Mouse (Mus musculus): ENCODE measurements around the gene Gm13278. TPM values are rescaled to one million over a fixed set of nuclear protein-coding genes. Genes with fewer than 3 reads are reported as not detected.
"Not testable (repeated sequence)": the region's sequence is repeated elsewhere in the genome, so short reads cannot be mapped to it uniquely, and the experiment has no call there.

The Gm13278 gene
- polyA plus RNA-seq, 1 experiment from 2014 or later: not detected

DNA sequence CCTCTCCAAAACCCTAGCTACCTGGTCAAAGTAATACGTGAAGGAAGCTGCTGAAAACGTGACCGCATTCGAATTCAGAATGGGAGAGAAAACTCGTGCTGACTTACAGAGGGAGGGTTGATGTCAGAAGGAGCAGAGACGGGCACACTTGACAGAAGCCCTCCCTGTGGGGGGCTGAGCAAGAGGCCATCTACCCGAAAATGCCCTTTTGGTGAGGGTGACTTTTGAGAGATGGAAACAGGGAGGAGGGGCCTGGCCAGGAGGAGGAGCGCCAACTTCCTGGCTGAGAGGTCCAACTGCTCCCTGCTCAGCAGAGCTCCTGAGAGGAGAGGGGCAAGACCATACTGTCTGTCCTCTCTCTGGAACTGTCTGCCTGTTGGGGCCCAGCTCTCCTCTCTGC is 13.9 kb downstream of the Gm13278 start, which contains the start of gene Gm13288:
Gm13288 (plus strand) TSS at position 301 of the 400 bp plus-strand sequence.
- peaks cover 18% of the 10 kb centered on the region for H3K27me3 ChIP-seq (ENCODE audit: poor library complexity, severe bottlenecking)
- peak within 1 kb of the TSS; percentile 34; the same call in 1 of the 2 replicates for H3K4me3 ChIP-seq
- not testable (repeated sequence) for H3K9me3 ChIP-seq; H3K27ac ChIP-seq; H3K36me3 ChIP-seq (replicated peaks); H3K4me1 ChIP-seq; DNase-seq (ENCODE audit: extremely low spot score, low spot score)
- WGBS: no CpG with 5 or more reads among the region's 8 CpGs

DNA sequence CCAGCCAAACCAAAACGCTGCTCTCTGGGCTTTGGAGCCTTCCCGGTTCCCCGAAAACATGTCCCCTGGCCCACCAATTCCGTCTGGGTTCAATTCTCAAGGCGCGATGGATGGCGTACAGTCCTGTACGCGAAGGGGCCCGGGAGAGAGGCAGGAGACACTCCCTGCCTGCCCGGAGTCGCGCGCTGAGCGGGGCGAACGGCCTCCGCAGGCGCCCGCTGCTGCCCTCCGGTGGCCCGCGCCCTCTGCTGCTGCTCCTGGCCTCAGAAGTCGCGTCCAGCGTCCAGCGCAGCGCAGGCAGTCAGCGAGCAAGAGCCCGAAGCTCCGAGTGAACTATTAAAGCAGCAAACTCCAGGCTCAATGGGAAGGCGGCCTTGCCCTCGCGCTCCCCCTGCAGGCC is 14.4 kb downstream of the Gm13278 start:
- DNase-seq (ENCODE audit: extremely low spot score, low spot score); H3K36me3 ChIP-seq (replicated peaks); H3K27ac ChIP-seq; H3K4me1 ChIP-seq; H3K9me3 ChIP-seq: not testable (repeated sequence)
- H3K4me3 ChIP-seq: peak overlapping the region; percentile 34; the same call in 1 of the 2 replicates
- WGBS: 0% methylated on average over 15 of the region's 34 CpGs
- peaks cover 18% of the 10 kb centered on the region for H3K27me3 ChIP-seq (ENCODE audit: poor library complexity, severe bottlenecking)

DNA sequence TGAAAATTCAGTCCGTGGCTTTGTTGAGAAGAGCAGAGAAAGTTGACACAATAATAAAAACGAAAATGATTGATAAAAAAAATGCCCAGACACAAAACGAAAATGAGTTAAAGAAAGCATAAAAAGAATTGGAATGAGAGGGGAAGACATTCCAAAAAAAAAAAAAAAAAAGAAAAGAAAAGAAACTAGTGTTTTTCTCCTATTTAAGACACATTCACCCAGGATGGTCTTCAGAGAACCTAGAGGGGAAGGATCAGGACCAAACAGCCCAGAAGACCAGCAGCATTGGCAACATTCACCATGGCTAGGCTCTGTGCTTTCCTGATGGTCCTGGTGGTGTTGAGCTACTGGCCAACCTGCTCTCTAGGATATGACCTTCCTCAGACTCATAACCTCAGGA is 24.6 kb downstream of the Gm13278 start, which contains the start of gene Ifna7:
Ifna7 (plus strand) TSS at position 301 of the 400 bp plus-strand sequence.
- H3K27ac ChIP-seq: no peak within 1 kb of the TSS

DNA sequence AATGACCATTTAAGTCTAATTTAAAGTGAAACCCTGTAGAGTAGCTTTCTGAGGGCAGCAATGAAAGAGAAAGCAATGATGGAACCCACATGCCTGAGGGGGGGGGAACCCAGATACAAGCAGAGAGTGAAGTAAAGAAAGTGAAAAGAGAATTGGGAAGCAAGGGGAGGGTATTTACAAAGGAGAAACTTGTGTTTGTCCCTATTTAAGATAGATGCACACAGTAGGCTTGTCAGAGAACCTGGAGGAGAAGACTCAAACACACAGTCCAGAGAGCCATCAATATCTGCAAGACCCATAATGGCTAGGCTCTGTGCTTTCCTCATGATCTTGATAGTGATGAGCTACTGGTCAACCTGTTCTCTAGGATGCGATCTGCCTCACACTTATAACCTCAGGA is 28.3 kb downstream of the Gm13278 start, which contains the start of gene Ifna11:
Ifna11 (plus strand) TSS at position 301 of the 400 bp plus-strand sequence.
- 85% methylated on average over 1 of the region's 1 CpGs for WGBS
- Histone ChIP-seq H3K36me3 (replicated peaks) (no peaks in the 10 kb centered on the region), H3K9me3 (no peaks in the 10 kb centered on the region), H3K27ac (no peak within 1 kb of the TSS), H3K4me3 (no peak within 1 kb of the TSS), H3K4me1 (no peaks in the 10 kb centered on the region), H3K27me3 (ENCODE audit: poor library complexity, severe bottlenecking) (no peaks in the 10 kb centered on the region)
- DNase-seq (ENCODE audit: extremely low spot score, low spot score): no peak

More for the DNA sequence above, 24.6 kb downstream of the Gm13278 start, which contains the start of gene Ifna7:
- H3K4me1 ChIP-seq: no peaks in the 10 kb centered on the region
- H3K27me3 ChIP-seq (ENCODE audit: poor library complexity, severe bottlenecking): no peaks in the 10 kb centered on the region
- no peaks in the 10 kb centered on the region for H3K9me3 ChIP-seq
- DNase-seq (ENCODE audit: extremely low spot score, low spot score): no peak
- 70% methylated on average over 3 of the region's 3 CpGs for WGBS
- no peaks in the 10 kb centered on the region for H3K36me3 ChIP-seq (replicated peaks)
- H3K4me3 ChIP-seq: no peak within 1 kb of the TSS

DNA sequence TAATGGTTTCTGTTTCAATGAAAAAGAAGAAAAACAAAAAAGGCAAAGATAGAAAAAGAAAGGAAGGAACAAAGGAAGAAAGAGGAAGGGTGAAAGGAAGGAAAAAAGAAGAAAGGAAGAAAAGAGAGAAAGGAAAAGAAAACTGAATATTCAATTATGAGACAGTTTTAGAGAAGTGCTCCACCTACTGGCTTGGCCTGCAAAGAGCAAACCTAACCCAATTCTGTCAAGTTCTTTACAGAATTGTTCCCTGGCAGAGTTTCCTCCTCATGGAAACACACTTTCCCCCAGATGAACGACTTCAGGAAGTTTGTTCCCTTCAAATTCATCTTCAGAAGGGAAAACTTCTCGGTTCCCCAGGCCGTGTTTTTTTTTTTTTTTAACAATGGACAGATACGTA is 31.6 kb downstream of the Gm13278 start:
- Histone ChIP-seq H3K4me1 (no peaks in the 10 kb centered on the region), H3K9me3 (no peaks in the 10 kb centered on the region), H3K27me3 (ENCODE audit: poor library complexity, severe bottlenecking) (no peaks in the 10 kb centered on the region), H3K4me3 (no peak overlapping the region), H3K27ac (no peak overlapping the region), H3K36me3 (replicated peaks) (no peaks in the 10 kb centered on the region)
- 30% methylated on average over 4 of the region's 4 CpGs for WGBS
- DNase-seq (ENCODE audit: extremely low spot score, low spot score): no peak

DNA sequence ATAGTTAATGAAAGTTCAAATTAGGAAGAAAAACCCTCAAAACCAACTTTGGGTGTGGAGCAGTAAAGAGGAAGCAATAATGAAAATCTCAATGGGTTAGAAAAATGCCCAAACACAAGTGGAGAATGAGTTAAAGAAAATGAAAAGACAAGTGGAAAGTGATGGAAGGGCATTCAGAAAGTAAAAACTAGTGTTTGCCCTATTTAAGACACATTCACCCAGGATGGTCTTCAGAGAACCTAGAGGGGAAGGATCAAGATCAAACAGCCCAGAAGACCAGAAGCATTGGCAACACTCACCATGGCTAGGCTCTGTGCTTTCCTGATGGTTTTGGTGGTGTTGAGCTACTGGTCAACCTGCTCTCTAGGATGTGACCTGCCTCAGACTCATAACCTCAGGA is 35.8 kb downstream of the Gm13278 start, which contains the start of gene Ifna6:
Ifna6 (plus strand) TSS at position 301 of the 400 bp plus-strand sequence.
- H3K27ac ChIP-seq; H3K36me3 ChIP-seq (replicated peaks); DNase-seq (ENCODE audit: extremely low spot score, low spot score); H3K9me3 ChIP-seq; H3K4me1 ChIP-seq; H3K4me3 ChIP-seq; H3K27me3 ChIP-seq (ENCODE audit: poor library complexity, severe bottlenecking): not testable (repeated sequence)

DNA sequence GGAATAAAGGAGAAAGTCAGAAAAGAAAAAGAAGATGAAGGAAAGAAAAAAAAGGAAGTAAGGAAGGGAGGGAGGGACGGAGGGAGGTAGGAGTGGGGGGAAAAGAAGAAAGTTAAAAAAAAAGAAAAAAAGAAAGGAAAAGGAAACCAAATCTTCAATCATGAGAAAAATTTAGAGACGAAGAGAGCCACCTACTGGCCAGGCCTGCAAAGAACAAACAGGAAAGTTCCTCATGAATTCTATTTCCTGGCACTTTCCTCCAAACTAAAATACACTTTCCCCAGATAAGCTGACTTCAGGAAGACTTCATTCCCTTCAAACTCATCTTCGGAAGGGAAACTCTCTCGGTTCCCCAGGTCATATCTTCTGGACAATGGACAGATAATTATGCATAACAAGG is 39.2 kb downstream of the Gm13278 start:
- Histone ChIP-seq H3K9me3 (no peaks in the 10 kb centered on the region), H3K4me1 (no peaks in the 10 kb centered on the region), H3K36me3 (replicated peaks) (no peaks in the 10 kb centered on the region), H3K4me3 (no peak overlapping the region), H3K27me3 (ENCODE audit: poor library complexity, severe bottlenecking) (no peaks in the 10 kb centered on the region), H3K27ac (no peak overlapping the region)
- DNase-seq (ENCODE audit: extremely low spot score, low spot score): no peak
- WGBS: 30% methylated on average over 4 of the region's 4 CpGs

DNA sequence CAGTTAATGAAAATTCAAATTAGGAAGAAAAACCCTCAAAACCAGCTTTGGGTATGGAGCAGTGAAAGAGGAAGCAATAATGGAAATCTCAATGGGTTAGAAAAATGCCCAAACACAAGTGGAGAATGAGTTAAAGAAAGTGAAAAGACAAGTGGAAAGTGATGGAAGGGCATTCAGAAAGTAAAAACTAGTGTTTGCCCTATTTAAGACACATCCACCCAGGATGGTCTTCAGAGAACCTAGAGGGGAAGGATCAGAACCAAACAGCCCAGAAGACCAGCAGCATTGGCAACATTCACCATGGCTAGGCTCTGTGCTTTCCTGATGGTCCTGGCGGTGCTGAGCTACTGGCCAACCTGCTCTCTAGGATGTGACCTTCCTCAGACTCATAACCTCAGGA is 43.9 kb downstream of the Gm13278 start, which contains the start of gene Ifna5:
Ifna5 (plus strand) TSS at position 301 of the 400 bp plus-strand sequence.
- H3K4me1 ChIP-seq; H3K36me3 ChIP-seq (replicated peaks); H3K9me3 ChIP-seq; H3K4me3 ChIP-seq; DNase-seq (ENCODE audit: extremely low spot score, low spot score); H3K27me3 ChIP-seq (ENCODE audit: poor library complexity, severe bottlenecking); H3K27ac ChIP-seq: not testable (repeated sequence)
- 86% methylated on average over 1 of the region's 1 CpGs for WGBS

DNA sequence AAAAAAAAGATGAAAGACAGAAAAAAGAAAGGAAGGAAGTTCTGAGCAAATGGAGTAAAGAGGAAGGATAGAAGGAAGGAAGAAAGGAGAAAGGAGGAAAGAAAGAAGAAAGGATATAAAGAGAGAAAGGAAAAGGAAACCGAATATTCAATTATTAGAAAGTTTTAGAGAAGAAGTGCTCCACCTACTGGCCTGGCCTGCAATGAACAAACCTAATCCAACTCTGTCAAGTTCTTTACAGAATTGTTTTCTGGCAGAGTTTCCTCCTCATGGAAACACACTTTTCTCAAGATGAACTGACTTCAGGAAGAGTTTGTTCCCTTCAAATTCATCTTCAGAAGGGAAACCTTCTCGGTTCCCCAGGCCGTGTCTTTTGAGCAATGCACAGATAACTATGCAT is 47.5 kb downstream of the Gm13278 start:
- peaks cover 10% of the 10 kb centered on the region for H3K4me1 ChIP-seq
- H3K27ac ChIP-seq: no peak overlapping the region
- no peak for DNase-seq (ENCODE audit: extremely low spot score, low spot score)
- no peaks in the 10 kb centered on the region for H3K27me3 ChIP-seq (ENCODE audit: poor library complexity, severe bottlenecking)
- 51% methylated on average over 3 of the region's 3 CpGs for WGBS
- no peak overlapping the region for H3K4me3 ChIP-seq
- H3K9me3 ChIP-seq: no peaks in the 10 kb centered on the region
- no peaks in the 10 kb centered on the region for H3K36me3 ChIP-seq (replicated peaks)

DNA sequence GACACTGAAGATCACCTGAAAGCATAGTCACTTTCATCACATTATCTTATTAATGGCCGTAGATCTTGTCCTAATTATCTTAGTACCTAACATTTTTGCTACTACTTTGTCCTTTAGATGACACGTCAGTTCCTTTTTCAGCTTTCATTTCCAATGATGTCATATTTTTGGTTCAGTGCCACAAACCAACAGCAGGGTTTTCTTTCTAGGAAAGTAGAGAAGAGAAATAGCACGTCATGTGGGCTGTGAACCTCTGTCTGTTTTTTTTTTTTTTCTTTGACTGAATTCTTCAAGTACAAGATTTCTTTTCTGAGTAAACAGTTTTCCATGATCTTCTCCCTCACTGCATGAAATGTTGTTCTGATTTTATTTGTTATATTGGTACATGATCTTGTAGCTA is 48.7 kb downstream of the Gm13278 start:
- 90% methylated on average over 3 of the region's 3 CpGs for WGBS
- Histone ChIP-seq H3K36me3 (replicated peaks) (no peaks in the 10 kb centered on the region), H3K27me3 (ENCODE audit: poor library complexity, severe bottlenecking) (no peaks in the 10 kb centered on the region), H3K4me3 (no peak overlapping the region), H3K4me1 (peaks cover 10% of the 10 kb centered on the region), H3K9me3 (no peaks in the 10 kb centered on the region), H3K27ac (no peak overlapping the region)
- DNase-seq (ENCODE audit: extremely low spot score, low spot score): no peak

DNA sequence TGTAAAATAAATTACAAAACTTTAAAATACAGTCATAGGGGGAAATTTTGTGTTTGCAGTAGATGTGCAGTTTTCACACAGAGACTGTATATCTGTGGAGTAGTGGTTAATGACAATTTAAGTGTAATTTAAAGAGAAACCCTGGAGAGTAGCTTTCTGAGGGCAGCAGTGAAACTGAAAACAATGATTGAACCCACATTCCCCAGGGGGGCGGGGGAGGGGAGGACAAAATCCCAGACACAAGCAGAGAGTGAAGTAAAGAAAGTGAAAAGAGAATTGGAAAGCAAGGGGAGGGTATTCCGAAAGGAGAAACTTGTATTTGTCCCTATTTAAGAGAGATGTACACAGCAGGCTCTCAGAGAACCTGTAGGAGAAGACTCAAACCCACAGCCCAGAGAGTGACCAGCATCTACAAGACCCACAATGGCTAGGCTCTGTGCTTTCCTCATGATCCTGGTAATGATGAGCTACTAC is 50.1 kb downstream of the Gm13278 start, which contains the start of gene Ifna4:
Ifna4 (plus strand) TSS at position 424 of the 474 bp plus-strand sequence.
- Histone ChIP-seq H3K27me3 (ENCODE audit: poor library complexity, severe bottlenecking) (no peaks in the 10 kb centered on the region), H3K4me3 (no peak within 1 kb of the TSS), H3K27ac (no peak within 1 kb of the TSS), H3K4me1 (peaks cover 10% of the 10 kb centered on the region), H3K36me3 (replicated peaks) (no peaks in the 10 kb centered on the region), H3K9me3 (no peaks in the 10 kb centered on the region)
- 36% methylated on average over 2 of the region's 2 CpGs for WGBS
- DNase-seq (ENCODE audit: extremely low spot score, low spot score): no peak

Measured in forebrain, embryonic 10.5 days (tissue).